Mouse (Mus musculus): ENCODE results near the gene Zmat5.
"Not testable (repeated sequence)": the region's sequence is repeated elsewhere in the genome, so short reads cannot be mapped to it uniquely, and the experiment has no call there.

Gene Zmat5

DNA sequence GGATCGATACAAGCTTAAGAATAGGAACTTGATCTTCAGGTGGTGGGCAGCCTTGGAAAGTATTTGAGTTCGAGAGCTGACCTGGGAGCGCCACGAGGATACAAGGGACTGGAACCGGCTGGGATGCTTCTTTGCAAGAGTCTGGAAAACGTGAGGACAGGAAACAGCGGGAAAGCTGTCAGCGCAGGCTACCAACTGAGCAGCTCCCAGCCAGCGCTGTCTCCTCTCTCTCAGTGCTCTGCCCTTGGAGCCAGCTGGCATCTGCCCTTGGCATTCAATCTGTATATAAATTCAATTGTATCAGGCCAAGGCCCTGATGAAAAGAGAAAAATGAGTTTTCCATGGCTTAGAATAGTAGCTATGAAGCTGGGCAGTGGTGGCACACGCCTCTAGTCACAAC is 13.3 kb upstream of the Zmat5 start:
- no peak for DNase-seq

DNA sequence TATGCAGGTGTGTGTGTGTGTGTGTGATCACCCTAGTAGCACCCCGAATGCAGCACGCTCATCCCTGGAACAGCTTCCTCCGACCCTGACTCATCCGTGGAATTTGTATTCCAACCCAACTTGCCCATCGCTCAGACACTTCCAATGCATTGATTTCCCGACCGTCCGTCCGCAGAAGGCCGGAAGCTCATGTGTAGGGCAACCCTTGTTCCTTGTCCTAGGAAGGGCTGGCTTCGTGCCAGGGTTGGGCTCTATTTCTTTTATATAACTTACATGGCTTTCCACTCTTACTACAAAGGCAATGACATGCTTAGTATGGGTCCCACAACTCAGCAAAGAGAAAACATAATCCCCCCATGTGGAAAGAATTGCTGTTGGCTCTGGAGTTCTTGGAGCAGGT is 12.3 kb upstream of the Zmat5 start:
- no peak for DNase-seq

DNA sequence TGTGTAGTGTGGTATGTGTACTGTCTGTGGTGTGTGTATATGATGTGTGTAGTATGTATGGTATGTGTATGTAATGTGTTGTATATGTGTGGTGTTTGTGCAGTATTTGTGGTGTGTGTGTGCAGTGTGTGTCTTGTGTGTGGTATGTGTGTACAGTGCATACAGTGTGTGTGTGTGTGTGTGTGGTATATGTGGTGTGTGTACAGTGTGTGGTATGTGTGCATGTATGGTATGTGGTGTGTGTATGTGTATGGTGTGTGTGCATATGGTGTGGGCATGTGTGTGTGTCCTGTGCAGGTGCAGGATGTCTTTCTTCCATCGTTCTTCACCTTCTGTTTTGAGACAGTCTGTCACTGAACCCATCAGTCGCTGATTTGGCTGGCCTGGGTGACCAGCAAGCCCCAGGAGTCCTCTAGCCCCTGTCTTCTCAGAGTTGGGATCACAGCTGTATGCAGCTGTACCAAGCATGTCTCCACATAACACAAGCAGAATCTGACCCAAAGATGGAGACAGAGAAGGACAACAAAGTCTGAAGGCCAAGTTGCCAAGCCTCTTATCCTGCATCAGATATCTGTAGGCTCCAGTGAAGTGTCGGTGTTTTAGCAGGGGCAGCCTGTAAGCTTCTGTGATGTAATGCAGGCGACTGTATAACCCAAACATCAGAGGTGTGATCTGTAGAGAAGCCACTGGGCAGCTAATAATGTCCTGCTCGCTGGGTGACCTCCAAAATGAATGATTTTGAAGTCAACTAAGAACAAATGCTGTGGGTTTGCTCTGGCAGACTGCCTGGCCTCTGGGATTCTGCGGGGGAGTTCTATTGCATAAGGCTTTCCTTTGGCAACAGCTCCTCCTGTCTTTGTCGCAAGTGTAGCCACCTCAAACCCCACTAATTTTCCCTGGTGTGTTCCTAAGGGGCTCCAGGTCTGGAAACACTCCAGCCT is 7.2 kb upstream of the Zmat5 start:
- peak; percentile 39 for DNase-seq

DNA sequence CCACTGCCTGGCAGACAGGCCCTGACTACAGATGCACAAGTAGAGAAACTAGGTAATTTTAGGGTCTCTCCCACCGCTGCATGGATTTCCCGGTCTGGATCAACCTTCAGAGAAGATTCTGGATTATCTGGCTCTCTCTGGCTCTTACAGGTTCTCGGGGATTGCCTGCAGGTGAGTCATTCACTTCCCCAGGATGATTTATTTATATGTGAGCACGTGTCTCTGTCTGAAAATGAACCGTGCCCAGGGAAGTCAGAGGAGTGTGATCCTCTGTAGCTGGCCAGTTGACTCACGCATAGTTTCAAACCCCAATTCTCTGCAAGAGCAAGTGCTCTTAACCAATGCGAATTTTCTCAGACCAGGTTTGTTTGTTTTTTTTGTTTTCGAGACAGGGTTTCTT is 3.8 kb upstream of the Zmat5 start:
- no peak for DNase-seq

DNA sequence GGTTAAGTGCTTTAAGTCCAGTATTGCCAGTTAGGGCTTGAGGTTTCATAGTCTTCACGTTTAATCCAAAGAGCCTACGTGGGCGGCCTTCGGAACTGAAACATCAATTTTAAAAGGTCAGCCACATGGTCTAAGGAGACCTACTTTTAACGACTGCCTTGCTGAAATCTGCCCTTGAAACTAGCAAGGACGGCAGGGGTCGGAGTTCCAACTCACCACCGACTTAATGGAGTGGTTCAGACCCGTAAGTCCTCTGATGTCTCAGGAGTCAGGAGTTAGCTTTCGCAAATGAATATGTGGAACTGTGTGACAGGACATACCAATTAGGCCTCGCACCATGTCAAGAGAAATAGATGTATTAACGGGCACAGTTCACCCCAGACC is 798 bp upstream of the Zmat5 start:
- no peak for DNase-seq

DNA sequence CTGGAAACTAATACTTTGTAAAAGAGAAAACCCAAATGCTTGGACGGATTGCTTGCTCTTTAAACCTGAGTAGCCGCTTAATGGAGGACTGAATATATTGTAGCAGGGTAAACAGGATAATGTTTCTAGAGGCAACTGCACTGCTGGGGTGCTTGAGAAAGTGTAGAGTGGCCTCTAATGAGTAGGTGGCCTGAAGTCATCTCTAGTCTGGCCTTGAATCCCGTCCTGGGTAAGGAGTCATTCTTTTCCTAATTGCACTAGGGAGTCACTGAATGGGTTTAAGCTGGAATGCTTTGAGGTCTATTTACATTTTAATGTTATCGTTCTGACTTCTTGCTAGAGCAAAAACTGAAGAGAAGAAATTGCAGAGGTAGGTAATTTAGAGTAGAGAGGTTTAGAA is 700 bp downstream of the Zmat5 start:
- DNase-seq = no peak

DNA sequence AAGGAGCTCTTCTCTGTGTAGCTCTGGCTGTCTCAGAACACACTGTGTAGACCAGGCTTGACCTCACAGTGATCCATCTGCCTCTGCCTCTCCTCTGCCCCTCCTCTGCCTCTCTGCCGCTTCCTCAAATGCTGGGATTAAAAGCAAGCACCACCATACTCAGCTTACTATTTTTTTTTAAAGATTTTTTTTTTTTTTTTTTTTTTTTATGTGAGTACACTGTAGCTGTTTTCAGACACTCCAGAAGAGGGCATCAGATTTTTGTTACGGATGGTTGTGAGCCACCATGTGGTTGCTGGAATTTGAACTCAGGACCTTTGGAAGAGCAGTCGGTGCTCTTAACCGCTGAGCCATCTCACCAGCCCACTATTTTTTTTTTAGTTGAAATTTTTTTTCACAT is 5.7 kb downstream of the Zmat5 start:
- DNase-seq = not testable (repeated sequence)

DNA sequence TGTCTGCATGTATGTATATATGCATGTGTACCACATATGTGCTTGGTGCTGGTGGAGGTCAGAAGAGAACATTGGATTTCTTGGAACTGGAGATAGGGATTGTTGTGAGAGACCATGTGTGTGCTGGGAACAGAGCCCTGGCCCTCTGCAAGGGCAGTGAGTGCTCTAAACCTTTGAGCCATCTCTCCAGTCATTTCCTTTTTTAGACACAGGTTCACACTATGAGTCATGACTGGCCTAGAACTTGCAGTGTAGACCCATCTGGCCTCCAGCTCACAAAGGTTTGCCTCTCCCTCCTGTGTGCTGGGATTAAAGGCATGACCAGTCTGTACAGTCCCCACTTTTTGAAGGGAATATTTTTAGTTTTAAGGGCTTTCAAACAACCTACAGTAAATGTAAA is 8.3 kb downstream of the Zmat5 start:
- DNase-seq = no peak

DNA sequence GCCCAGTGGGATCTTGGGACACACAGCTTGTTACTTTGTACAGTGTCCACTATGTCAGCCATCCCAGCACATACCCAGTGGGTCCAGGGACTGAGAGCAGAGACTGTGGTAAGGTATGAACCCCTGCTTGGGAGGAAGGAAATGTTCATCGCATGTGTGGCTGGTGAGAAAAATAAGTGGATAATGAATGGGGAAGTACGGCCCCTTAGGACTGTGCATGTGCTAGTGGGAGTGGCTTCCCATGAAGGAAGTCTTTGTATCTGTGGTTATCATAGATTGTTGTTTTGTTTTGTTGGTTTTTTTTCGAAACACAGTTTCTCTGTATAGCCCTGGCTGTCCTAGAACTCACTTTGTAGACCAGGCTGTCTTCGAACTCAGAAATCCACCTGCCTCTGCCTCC is 10.2 kb downstream of the Zmat5 start:
- DNase-seq = no peak

DNA sequence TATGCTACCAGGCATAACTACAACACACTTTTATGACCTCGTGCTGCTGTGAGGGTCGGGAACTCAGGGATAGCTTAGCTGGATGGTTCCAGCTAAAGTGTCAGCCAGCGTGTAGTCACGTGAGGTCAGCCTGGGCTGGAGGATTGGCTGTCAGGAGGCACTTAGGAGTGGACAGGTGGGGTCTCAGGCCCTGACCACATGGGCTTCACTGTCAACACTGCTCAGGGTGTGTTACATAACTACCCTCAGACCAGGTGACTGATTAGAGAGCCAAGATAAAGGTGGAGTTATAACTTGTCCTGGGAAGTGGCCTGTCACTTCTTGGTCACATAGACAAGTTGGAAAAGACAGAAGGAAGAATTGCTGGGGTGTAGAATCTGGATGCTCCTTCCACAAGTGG is 11.1 kb downstream of the Zmat5 start:
- no peak for DNase-seq

DNA sequence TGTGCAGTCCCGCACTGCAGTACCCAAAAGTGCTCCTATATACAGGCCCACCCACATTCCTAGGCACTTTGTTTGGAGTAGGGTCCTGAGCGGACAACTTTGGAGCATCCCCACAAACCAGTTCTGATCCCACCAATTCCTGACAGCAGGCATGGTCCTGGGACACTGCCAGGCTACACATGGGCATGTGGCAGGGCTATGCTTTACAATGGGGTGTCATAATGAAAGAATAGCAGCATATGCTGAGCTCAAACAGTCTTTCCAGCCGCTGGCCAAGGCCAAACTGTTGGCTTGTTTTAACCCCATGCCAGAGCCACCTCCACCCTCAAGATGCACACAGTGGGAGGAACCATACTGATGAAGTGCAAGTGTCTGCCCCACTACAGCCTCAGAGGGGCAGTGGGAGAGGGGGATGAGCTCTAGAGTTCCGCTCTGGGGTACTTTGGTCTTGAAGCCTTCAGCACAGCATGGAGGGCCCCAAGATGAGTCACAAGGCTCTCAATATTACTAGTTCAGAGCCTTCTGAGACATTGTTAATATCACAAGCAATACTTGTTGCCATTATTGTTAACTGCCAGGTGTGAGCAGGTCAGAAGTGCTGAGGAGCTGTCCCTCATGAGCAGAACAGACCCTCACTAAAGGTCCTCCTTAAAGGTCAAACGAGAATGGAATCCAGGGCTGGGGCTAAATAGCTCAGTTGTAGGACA is 12.2 kb downstream of the Zmat5 start:
- DNase-seq = no peak

DNA sequence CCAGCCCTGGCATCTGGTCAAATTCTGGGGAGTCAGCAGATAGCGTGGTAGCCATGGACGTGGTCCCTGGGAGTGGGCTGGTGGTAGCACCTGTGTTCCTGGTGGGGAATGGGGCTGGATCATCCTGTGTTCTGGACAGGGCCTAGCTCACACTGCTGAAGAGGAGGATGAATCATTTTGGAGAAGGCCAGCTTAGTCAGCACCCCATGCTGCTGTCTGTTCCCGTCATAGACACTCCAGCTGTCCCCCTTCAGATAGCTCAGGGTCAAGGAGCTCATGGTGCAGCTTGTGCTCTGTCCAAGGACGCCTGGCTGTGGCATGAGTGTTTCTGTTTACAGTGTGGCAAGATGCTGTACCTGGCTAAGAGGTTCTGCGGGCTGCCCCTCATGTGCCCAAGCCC is 14.1 kb downstream of the Zmat5 start:
- DNase-seq = no peak

DNA sequence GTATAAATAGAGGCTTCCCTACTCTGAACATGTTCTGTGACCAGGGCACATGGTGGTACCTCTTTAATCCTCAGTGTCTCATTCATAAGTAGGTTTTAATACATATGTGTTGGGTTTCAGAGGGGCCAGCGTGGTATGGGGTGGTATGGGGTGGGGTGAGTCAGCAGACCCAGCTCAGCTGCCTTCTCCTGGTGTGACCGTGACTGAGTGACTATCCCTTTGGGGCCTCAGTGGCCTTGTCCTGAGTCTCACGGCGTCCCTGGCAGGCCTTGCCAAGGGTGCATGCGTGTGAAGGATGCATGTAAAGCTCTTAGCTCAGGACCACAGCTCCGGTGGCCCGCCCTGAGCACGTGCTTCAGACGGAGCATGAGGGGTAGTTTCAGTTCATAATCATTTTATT is 15.5 kb downstream of the Zmat5 start:
- no peak for DNase-seq

DNA sequence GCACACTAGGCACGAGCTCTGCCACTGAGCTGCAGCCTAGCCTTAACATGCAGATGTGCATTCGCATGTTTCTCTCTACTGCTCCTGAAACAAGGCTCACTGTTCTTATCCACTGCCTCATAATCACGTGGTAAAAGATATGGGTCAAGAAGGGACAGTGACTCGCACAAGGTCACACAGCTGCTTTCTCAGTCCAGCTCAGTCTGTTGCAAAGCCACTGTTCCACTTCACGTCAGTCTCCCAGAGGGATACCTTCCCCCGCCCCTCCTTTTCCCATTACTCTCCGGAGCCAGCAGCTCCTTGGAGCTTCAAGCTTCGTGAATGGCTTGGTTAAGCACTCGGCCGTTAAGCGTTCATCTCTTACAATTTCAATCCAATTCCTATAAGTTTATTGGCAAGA is 15.9 kb downstream of the Zmat5 start:
- DNase-seq = no peak

DNA sequence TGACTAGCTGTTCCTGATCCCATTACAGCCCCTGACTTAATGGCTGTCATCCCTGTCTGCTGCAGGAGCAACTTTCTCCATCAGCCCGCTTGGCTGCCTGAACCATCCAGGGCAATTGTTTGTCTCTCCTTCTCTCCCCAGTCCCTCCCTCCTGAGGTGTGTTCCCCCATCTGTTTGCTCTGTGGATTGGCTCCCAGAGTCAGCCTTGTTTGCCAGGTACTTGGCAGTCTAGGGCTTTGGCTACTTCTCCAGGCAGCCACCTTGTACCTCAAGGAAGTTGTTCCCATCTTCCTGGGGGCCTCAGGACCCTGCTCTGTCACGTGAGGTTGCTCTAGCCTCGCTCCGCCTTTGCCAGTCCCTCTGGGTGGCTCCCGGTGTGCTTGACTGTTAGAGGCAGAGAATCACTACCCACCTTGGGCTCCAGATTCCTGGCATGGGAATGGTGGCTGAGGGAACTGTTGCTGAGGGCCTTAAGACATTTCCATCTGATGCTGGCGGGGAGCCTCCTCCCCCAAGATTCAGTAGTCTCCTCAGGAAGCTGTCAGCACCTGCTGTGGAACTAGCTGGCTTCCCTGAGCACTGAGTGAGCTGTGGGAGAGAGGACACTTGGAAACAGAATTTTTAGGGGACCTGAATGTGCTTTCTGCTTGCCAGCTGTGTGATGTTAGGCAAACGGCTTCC is 16.6 kb downstream of the Zmat5 start:
- DNase-seq = no peak

DNA sequence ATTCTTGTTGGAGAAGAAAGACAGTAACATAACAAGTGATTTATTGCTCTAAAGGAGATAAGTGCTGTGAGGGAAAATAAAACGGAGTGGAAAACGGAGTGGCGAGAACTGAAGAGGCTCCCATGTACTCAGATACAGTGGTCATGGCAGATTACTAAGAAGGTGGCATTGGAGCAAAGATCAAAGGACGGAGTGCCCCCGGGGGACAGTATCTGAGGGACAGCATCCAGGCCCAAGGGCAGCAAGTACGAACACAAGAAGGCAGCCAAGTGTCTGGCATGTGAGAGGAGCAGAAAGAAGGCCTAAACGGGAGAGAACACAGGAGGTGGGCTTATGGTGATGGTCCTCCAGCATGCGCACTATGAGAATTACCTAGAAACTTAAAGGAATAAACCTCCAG is 17.2 kb downstream of the Zmat5 start:
- DNase-seq = no peak

DNA sequence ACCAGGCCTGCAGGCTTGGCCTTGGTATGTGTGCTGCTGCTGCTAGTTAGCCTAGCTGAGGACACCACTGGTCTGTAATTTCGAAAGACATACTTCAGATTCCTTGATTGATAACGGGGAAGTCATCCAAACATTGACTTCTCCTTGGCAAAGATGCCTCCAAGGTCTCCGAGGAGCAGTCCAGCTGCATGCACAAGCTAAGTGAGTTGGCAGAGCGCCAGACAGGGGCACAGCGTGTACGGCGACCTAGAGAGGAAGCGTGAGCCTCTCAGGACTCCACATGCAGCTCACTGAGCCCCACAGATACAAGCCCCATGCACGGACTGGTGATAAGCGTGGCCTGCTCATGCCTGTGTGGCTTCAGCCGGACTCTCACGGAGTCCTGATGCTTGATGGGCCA is 25.1 kb downstream of the Zmat5 start:
- DNase-seq = no peak

DNA sequence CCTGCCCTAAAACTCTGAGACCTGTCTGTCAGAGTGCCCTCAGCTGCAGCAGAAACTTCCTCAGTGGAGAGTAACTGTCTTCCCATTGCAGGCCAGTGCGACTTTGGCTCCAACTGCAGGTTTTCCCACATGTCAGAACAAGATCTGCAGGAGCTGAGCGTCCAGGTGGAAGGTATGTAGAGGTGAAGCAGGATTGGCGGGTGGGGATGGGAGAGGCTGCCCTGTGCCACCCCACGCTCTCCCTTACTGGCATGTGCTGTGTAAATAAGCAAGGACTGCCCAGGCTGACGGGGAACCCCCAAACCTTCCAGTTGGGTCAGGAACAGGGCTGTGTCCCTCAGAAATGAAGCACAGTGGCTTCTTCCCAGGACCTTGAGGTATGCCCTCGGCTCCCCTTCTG is 25.6 kb downstream of the Zmat5 start:
- no peak for DNase-seq

DNA sequence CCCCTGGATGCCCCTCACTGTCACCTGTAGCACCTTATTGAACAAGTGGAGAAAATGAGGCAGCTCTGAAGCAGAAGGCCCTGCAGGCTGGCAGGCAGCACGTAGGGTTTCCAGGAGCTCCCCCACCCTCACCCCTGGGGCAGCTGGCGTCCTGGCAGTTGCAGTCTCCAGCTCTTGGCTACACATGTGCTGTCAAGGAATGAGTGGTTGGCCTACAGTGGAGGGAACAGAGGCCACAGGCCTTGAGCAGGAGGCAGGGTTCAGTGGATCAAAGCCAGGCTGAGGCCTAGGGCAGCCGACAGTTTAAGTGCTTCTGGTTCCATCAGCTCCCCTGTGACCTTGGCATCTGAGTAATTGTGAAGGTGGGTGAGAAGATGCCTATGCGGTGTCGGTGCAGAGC is 26.4 kb downstream of the Zmat5 start:
- DNase-seq = no peak

DNA sequence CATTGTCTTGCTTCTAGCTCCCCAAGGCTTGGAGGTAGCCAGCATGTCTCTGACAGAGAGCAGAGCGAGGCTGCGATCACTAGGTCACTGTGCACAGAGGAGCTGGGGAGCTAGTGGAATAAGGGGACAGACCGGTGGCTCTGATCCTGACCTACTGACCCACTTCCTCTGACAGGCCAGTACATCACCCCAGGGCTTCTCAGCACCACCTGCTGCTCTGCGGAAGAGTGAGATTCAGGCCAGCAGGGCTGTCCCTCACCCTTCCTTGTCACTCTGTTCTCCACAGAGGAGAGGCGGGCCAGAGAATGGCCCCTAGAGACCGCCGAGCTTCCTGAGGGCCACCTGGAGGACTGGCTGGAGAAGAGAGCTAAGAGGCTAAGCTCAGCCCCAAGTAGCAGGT is 27.3 kb downstream of the Zmat5 start:
- no peak for DNase-seq

DNA sequence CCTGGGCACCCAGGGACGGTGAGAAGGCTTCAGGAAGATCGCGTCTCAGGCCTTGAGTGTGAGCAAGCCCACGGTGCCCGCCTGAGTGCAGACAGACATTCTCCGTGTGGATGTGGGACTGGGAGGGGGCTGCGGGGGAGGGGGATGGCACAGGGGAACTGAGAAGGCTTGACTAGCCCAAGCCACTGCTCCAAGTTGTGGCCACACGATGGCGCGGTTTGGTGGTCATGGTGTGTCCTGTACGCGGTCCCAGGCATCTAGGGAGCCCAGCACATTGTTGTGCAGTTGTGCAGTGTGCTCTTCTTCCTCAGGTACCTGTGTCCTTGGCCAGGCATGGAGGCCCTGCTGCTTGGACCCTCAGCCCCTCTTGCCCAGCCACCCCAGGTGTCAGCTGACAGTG is 29.7 kb downstream of the Zmat5 start:
- no peak for DNase-seq

DNA sequence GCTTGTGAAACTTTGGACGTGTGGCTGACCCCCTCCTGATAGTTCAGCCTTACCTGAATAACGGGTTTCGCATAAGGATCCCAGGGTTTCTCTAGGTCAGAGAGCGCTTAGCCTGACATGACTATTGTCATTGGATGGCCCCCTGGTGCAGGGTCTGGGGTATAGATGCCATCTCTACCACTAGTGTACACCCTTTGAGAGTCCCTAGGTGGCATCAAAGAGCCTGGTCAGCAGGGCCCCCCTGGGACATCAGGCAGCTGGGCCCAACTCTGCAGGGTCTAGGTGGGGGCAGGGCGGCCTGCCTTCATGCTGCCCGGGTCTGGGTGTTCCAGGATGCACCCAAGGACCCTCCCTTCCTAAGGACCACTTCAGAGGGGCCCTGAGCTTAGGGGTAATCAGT is 31.9 kb downstream of the Zmat5 start:
- no peak for DNase-seq

DNA sequence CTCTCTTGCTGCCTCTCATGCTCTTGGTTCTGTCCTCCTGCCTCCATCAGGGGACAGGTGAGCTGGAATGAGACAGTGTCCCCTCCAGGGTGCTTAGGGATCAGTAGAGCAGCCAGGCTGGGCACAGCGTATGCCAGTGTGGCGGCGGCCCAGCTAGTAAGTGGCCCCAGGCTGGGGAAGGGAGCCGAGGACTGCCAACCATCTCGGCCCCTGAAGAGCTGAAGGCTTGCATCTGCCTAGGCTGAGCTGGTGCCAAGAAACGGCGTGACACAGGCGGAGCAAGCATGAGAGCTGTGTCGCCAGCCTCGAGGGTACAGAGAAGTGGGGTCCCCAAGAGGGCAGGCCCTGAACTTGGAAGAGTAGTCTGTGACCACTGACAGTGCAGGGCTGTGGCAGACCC is 33.2 kb downstream of the Zmat5 start:
- DNase-seq = no peak

DNA sequence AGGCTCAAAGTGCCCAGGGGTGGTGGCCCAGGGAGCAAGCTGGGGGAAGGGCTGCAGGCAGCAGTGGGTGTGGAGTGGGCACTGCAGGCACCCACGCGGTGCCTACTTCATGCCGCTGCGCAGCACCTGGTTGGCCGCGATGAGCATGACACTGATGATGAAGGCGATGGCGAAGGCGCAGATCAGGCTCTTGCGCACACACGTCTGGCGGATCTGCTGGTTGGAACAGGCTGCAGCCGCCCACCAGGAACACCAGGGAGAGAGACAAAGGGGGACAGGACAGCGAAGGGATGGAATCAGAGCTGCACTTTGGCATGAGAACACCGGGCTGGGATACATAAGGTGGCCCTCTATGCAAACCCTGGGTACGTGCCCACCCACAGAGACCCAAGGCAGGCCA is 34.2 kb downstream of the Zmat5 start:
- no peak for DNase-seq
